Mouse (Mus musculus) C2C12 (cell line): ENCODE measurements around the gene Pde1c. TPM values are rescaled to one million over a fixed set of nuclear protein-coding genes. Genes with fewer than 3 reads are reported as not detected.

ENCODE experiments used
- H3K27me3 ChIP-seq: one replicate; pipeline ENCODE4 v1.6.1; 2011; ENCODE audit not compliant: control insufficient read depth, insufficient read depth, insufficient read length
- H3K36me3 ChIP-seq: one replicate; pipeline ENCODE4 v1.6.1; 2011; ENCODE audit not compliant: control insufficient read depth, insufficient read depth
- H3K4me3 ChIP-seq: one replicate; pipeline ENCODE4 v1.5.1; 2011; ENCODE audit warnings: mild to moderate bottlenecking, control low read depth; ENCODE audit not compliant: poor library complexity, insufficient read depth, severe bottlenecking
- H3K79me2 ChIP-seq: one replicate; pipeline ENCODE4 v1.6.1; 2011; ENCODE audit not compliant: control insufficient read depth, insufficient read depth
- H3K79me3 ChIP-seq: one replicate; pipeline ENCODE4 v1.6.1; 2011; ENCODE audit warnings: low read depth, control low read depth
- H3ac ChIP-seq: one replicate; pipeline ENCODE3; 2011; ENCODE audit warnings: low read depth; ENCODE audit not compliant: control insufficient read depth, insufficient read length
- CEBPB ChIP-seq: IDR thresholded peaks from one replicate; pipeline ENCODE4 v1.6.1; 2011; ENCODE audit warnings: low read depth, mild to moderate bottlenecking, control low read depth, moderate library complexity
- CTCF ChIP-seq: IDR thresholded peaks from one replicate; pipeline ENCODE4 v1.5.1; 2011; ENCODE audit not compliant: control insufficient read depth, insufficient read depth, insufficient read length
- FOSL1 ChIP-seq: IDR thresholded peaks from one replicate; pipeline ENCODE4 v1.8.0; 2011; ENCODE audit warnings: mild to moderate bottlenecking, low read length; ENCODE audit not compliant: poor library complexity, insufficient read depth, severe bottlenecking
- MAX ChIP-seq: IDR thresholded peaks from one replicate; pipeline ENCODE4 v1.6.1; 2011; ENCODE audit warnings: mild to moderate bottlenecking, control low read depth
- MYOD1 ChIP-seq: IDR thresholded peaks from one replicate; pipeline ENCODE4 v1.6.1; 2011; ENCODE audit warnings: low read depth; ENCODE audit not compliant: control insufficient read depth, insufficient read length
- MYOG ChIP-seq: IDR thresholded peaks from one replicate; pipeline ENCODE4 v1.6.1; 2011; ENCODE audit not compliant: control insufficient read depth, insufficient read length; ENCODE audit errors: extremely low read depth
- USF1 ChIP-seq: IDR thresholded peaks from one replicate; pipeline ENCODE4 v1.6.1; 2011; ENCODE audit warnings: low read depth, mild to moderate bottlenecking, control low read depth, moderate library complexity
- polyA plus RNA-seq: library from polyadenylated mRNA; unstranded; fragments of >200 nt; fragmentation: generic; extraction: Trizol; gene quantifications from one replicate; pipeline ENCODE4 v1.2.1, GENCODE M21; 2012; ENCODE audit warnings: missing spikeins

Gene Pde1c
- polyA plus RNA-seq, 1 experiment: 0.05 TPM

DNA sequence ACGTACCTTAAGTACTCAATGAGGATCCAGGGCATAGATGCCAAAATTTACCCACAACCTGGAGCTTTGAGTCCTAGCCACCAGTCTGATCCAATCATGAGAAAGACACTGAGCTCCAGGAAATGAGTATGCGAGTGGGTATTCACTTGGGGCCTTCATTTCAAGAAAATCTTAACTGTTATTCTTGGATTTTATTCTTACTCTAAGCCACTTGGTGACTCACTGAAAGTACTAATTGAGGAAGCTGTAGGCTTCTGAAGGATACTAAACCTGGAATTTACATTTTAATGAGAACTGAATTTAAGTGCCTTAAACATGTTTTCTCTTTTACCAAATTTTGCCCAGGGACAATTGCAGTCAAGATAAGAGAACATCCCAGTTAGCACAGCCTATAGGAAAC, 392.4 kb downstream of the Pde1c start:
- H3K27me3 ChIP-seq: no peaks in the 10 kb centered on the region
- no peak overlapping the region for H3K4me3 ChIP-seq
- no peaks in the 10 kb centered on the region for H3K79me3 ChIP-seq
- no peaks in the 10 kb centered on the region for H3K79me2 ChIP-seq
- TF ChIP-seq CEBPB (no peak), CTCF (no peak), USF1 (no peak), MYOG (no peak), MYOD1 (no peak), MAX (no peak), FOSL1 (no peak)
- H3ac ChIP-seq: no peak overlapping the region
- H3K36me3 ChIP-seq: no peaks in the 10 kb centered on the region

DNA sequence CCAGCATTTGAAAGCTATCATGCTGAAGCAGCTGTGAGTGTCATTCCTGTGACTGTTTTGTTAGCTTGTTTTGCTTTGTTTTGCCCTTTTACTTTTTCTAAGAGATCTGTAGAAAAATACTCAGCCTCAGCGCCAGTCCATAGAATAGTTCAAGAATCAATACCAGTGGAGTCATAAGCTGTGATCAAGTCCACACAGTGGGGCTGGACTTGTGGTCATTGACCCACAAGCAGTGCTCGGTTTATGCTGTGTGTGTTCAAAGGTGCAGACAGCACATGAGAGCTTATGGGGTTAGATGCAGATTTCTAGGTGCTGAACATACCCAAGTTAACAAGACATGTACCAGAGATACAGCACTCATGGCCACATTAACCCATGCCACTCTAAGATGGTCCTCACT, 396.7 kb downstream of the Pde1c start:
- H3K79me3 ChIP-seq: no peaks in the 10 kb centered on the region
- H3K27me3 ChIP-seq: no peaks in the 10 kb centered on the region
- no peaks in the 10 kb centered on the region for H3K79me2 ChIP-seq
- H3K36me3 ChIP-seq: no peaks in the 10 kb centered on the region
- TF ChIP-seq CEBPB (no peak), MYOD1 (no peak), CTCF (no peak), USF1 (no peak), FOSL1 (no peak), MYOG (no peak), MAX (no peak)
- no peak overlapping the region for H3K4me3 ChIP-seq
- H3ac ChIP-seq: no peak overlapping the region

DNA sequence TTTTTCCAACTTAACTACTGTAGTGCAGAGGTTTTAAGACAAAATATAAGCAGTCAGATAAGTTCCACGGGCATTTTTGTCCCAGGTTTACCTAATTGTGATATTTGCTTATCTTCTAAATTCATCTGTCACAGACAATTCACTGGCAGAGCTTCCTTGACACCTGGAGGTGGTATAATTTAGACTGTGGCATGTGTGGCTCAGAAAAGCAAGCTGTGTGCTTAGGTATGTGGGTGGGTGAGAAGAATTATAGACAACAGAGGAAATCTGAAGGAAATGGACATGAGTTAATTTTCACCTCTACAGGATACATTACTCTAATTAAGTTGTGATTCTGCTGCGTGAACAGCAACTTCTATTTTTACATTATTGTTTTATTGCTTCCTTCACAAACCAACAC, 400.2 kb downstream of the Pde1c start:
- TF ChIP-seq FOSL1 (no peak), MYOG (no peak), USF1 (no peak), MAX (no peak), CTCF (no peak), CEBPB (no peak), MYOD1 (no peak)
- H3K79me2 ChIP-seq: no peaks in the 10 kb centered on the region
- no peaks in the 10 kb centered on the region for H3K27me3 ChIP-seq
- no peak overlapping the region for H3K4me3 ChIP-seq
- H3K36me3 ChIP-seq: no peaks in the 10 kb centered on the region
- H3ac ChIP-seq: no peak overlapping the region
- H3K79me3 ChIP-seq: no peaks in the 10 kb centered on the region

DNA sequence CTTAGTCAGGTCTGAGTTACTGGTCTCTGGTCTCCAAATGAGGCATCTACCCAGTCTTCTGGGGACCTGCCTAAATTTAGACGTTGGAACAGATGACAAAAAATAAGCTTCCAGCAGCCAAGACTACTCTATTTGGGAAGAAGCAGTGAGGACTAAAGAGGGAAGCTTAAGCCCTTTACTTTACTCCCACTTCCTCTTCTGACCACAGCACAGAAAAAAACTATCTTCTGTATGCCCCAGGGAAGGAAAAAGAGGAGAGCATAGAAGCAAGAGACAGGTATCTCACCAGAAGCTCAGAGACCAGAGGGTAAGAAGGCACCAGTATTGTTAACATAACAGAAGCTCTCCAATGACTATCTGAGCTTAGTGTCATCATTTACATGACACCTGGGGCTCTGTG, 410.7 kb downstream of the Pde1c start:
- no peaks in the 10 kb centered on the region for H3K27me3 ChIP-seq

DNA sequence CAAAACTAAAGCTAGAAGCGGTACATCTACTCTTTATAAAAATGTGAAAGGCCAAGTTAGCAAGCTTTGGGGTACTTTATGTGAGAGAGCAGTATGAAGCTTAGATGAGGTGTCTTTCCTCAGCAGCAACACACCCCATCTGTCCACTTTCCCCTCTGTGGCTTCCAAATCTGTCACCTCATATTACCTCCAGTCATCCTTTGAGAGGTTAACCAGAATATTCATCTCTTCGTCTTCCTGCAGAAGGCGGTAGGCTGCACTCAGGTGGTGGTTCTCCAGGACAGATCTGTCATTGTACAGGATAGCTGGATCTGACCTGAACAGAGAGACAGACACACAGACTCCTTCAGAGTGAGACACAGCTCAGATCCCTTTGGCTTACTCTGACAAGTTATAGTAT, 412.1 kb downstream of the Pde1c start:
- no peaks in the 10 kb centered on the region for H3K79me2 ChIP-seq
- H3ac ChIP-seq: no peak overlapping the region
- TF ChIP-seq CEBPB (no peak), CTCF (no peak), MYOG (no peak), USF1 (no peak), MAX (no peak), FOSL1 (no peak), MYOD1 (no peak)
- H3K36me3 ChIP-seq: no peaks in the 10 kb centered on the region
- no peak overlapping the region for H3K4me3 ChIP-seq
- H3K79me3 ChIP-seq: no peaks in the 10 kb centered on the region
- no peaks in the 10 kb centered on the region for H3K27me3 ChIP-seq

More for the DNA sequence above, 410.7 kb downstream of the Pde1c start:
- Histone ChIP-seq H3K79me3 (no peaks in the 10 kb centered on the region), H3K36me3 (no peaks in the 10 kb centered on the region), H3K4me3 (no peak overlapping the region), H3ac (no peak overlapping the region), H3K79me2 (no peaks in the 10 kb centered on the region)
- TF ChIP-seq MYOG: no peak
- no peak for TF ChIP-seq MAX
- TF ChIP-seq FOSL1: no peak
- no peak for TF ChIP-seq MYOD1
- TF ChIP-seq CTCF: no peak
- TF ChIP-seq CEBPB: no peak
- no peak for TF ChIP-seq USF1

DNA sequence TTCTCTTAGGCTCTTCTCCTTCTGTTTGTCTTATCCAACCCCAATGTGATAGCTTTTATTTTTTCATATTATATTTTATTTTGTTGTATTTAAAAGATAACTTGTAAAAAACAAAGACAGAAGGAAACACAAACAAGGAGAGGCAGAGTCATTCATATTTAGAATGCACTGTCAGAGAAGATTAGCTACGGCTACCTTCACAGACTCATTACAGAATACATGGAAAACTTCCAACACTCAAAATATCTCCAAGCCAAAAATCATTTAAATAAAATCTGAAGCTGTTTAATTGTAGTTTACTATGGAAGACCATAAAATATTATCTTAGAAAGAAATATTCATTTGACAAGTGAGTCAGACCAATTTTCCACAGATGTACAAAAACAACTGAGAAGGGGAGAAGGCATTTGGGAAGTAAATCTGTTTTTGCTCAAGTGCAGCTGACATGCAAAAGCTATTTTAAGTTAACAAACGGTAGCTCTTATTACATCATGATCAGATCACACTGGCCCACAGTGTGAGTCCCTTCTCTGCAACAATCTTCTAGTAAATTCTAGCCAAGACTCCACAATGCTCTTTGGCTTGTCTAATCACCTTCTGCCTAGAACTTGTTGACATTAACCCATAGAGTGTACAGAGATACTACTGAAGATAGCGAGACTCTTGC, 438.3 kb downstream of the Pde1c start:
- no peaks in the 10 kb centered on the region for H3K79me3 ChIP-seq
- no peak overlapping the region for H3ac ChIP-seq
- H3K27me3 ChIP-seq: no peaks in the 10 kb centered on the region
- H3K36me3 ChIP-seq: no peaks in the 10 kb centered on the region
- no peaks in the 10 kb centered on the region for H3K79me2 ChIP-seq
- TF ChIP-seq MYOD1 (no peak), CEBPB (no peak), MAX (no peak), MYOG (no peak)
- no peak overlapping the region for H3K4me3 ChIP-seq
